Mouse (Mus musculus) kidney, postnatal 0 days (tissue): Measurements from ENCODE around the gene Pdzrn4. TPM values are rescaled to one million over a fixed set of nuclear protein-coding genes. Genes with fewer than 3 reads are reported as not detected.
A peak's percentile ranks its signal among the peaks of the same experiment; 100 is the strongest.

Experiments used
- ATAC-seq: fragments of 200-750 bp; cut with Nextera tagmentation; replicated peaks from 2 replicates; pipeline ENCODE4 v1.8.0; 2017; ENCODE audit warnings: low read depth, moderate number of reproducible peaks, moderate TSS enrichment, moderate library complexity; ENCODE audit not compliant: low FRiP score
- DNase-seq: peaks from one replicate; pipeline ENCODE4 v3.0.0-alpha.2; 2016; ENCODE audit warnings: low spot score
- H3K27ac ChIP-seq: fragments of 300-500 bp; sonication (generic); 2 replicates; pipeline ENCODE4 v1.5.1; 2014; ENCODE audit warnings: mild to moderate bottlenecking
- H3K27me3 ChIP-seq: fragments of 300-500 bp; sonication (generic); 2 replicates; pipeline ENCODE4 v1.6.1; 2014; ENCODE audit warnings: low read length, mixed read lengths; ENCODE audit not compliant: insufficient read depth
- H3K36me3 ChIP-seq: fragments of 300-500 bp; sonication (generic); 2 replicates; pipeline ENCODE4 v1.6.1; 2014; ENCODE audit warnings: low read length, mixed read lengths; ENCODE audit not compliant: insufficient read depth
- H3K4me1 ChIP-seq: fragments of 300-500 bp; sonication (generic); replicated peaks from 2 replicates; pipeline ENCODE4 v1.6.1; 2014; ENCODE audit warnings: antibody characterized with exemption, low read length, mixed read lengths; ENCODE audit not compliant: insufficient read depth
- H3K4me2 ChIP-seq: fragments of 300-500 bp; sonication (generic); 2 replicates; pipeline ENCODE4 v1.6.1; 2014; ENCODE audit warnings: mild to moderate bottlenecking, low read length, moderate library complexity, mixed read lengths
- H3K4me3 ChIP-seq: fragments of 300-500 bp; sonication (generic); replicated peaks from 2 replicates; pipeline ENCODE4 v1.5.1; 2014; ENCODE audit warnings: low read depth, low read length
- H3K9ac ChIP-seq: fragments of 300-500 bp; sonication (generic); 2 replicates; pipeline ENCODE4 v1.6.1; 2014; ENCODE audit warnings: low read depth, low read length
- H3K9me3 ChIP-seq: fragments of 300-500 bp; sonication (generic); replicated peaks from 2 replicates; pipeline ENCODE4 v1.6.1; 2016; ENCODE audit warnings: low read length, inconsistent platforms, mixed read lengths
- CTCF ChIP-seq: IDR thresholded peaks from 2 replicates; pipeline ENCODE4 v1.5.1; 2016; ENCODE audit warnings: antibody characterized with exemption, low read depth, mild to moderate bottlenecking, moderate library complexity
- WGBS: fragments of 180-500 bp; shearing (Covaris S2); extraction: QIAGEN DNeasy Blood & Tissue Kit; methylation state at CpG from one replicate; pipeline ENCODE4 v1.1.7; 2014; 5-methylcytosine and 5-hydroxymethylcytosine counted together
- polyA plus RNA-seq: library from polyadenylated mRNA; unstranded; fragments of >200 nt; fragmentation: Nextera tagmentation; extraction: Ambion mirVana; gene quantifications from 2 replicates; pipeline ENCODE4 v1.2.1, GENCODE M21; 2015

The Pdzrn4 gene
- polyA plus RNA-seq, 1 experiment from 2014 or later, result 2.8 TPM

GRCm38 (mm10) chr15:92547294-92547911 lies 150.7 kb downstream of the Pdzrn4 start:
- ATAC-seq (peak; percentile 54), DNase-seq (peak; percentile 26)
- no peak overlapping the region for H3K27ac ChIP-seq
- no peaks in the 10 kb centered on the region for H3K4me1 ChIP-seq
- H3K9ac ChIP-seq, result no peak overlapping the region
- no peak overlapping the region for H3K4me3 ChIP-seq
- H3K27me3 ChIP-seq, result no peaks in the 10 kb centered on the region
- WGBS, result 19% methylated on average over 9 of the region's 9 CpGs
- H3K4me2 ChIP-seq, result no peak overlapping the region
- H3K9me3 ChIP-seq, result no peaks in the 10 kb centered on the region
- no peaks in the 10 kb centered on the region for H3K36me3 ChIP-seq
- no peak for TF ChIP-seq CTCF

- Histone ChIP-seq H3K4me1 (no peaks in the 10 kb centered on the region), H3K9ac (no peak overlapping the region), H3K4me3 (no peak overlapping the region), H3K27me3 (no peaks in the 10 kb centered on the region), H3K27ac (no peak overlapping the region), H3K9me3 (no peaks in the 10 kb centered on the region), H3K36me3 (no peaks in the 10 kb centered on the region), H3K4me2 (no peak overlapping the region)
- ATAC-seq, result no peak
- 71% methylated on average over 7 of the region's 7 CpGs for WGBS
- DNase-seq, result no peak
- TF ChIP-seq CTCF, result peak; percentile 49; the same call in 1 of the 2 replicates
Measured at GRCm38 (mm10) chr15:92555012-92555574, 158.4 kb downstream of the Pdzrn4 start.

- 68% methylated on average over 3 of the region's 3 CpGs for WGBS
- no peak overlapping the region for H3K9ac ChIP-seq
- H3K27me3 ChIP-seq, result no peaks in the 10 kb centered on the region
- DNase-seq (no peak), ATAC-seq (no peak)
- H3K27ac ChIP-seq, result no peak overlapping the region
- H3K36me3 ChIP-seq, result no peaks in the 10 kb centered on the region
- H3K9me3 ChIP-seq, result no peaks in the 10 kb centered on the region
- no peak overlapping the region for H3K4me2 ChIP-seq
- no peak for TF ChIP-seq CTCF
- no peak overlapping the region for H3K4me3 ChIP-seq
- H3K4me1 ChIP-seq, result no peaks in the 10 kb centered on the region
Measured at GRCm38 (mm10) chr15:92555716-92556115, 159.0 kb downstream of the Pdzrn4 start.

GRCm38 (mm10) chr15:92558592-92558991 lies 161.9 kb downstream of the Pdzrn4 start:
- ATAC-seq (no peak), DNase-seq (no peak)
- Histone ChIP-seq H3K27ac (no peak overlapping the region), H3K27me3 (no peaks in the 10 kb centered on the region), H3K4me1 (no peaks in the 10 kb centered on the region), H3K4me2 (no peak overlapping the region), H3K4me3 (no peak overlapping the region), H3K9ac (no peak overlapping the region), H3K9me3 (no peaks in the 10 kb centered on the region), H3K36me3 (no peaks in the 10 kb centered on the region)
- WGBS, result 43% methylated on average over 5 of the region's 5 CpGs
- no peak for TF ChIP-seq CTCF

GRCm38 (mm10) chr15:92562149-92562548 lies 165.5 kb downstream of the Pdzrn4 start:
- TF ChIP-seq CTCF, result no peak
- no peak overlapping the region for H3K9ac ChIP-seq
- DNase-seq (peak; percentile 67), ATAC-seq (no peak)
- no peaks in the 10 kb centered on the region for H3K36me3 ChIP-seq
- no peak overlapping the region for H3K27ac ChIP-seq
- 30% methylated on average over 6 of the region's 6 CpGs for WGBS
- no peaks in the 10 kb centered on the region for H3K9me3 ChIP-seq
- no peaks in the 10 kb centered on the region for H3K4me1 ChIP-seq
- no peaks in the 10 kb centered on the region for H3K27me3 ChIP-seq
- no peak overlapping the region for H3K4me2 ChIP-seq
- no peak overlapping the region for H3K4me3 ChIP-seq

GRCm38 (mm10) chr15:92563576-92563975 lies 166.9 kb downstream of the Pdzrn4 start:
- no peak for ATAC-seq

More at GRCm38 (mm10) chr15:92563576-92563975, 166.9 kb downstream of the Pdzrn4 start:
- DNase-seq, result no peak
- H3K27me3 ChIP-seq, result no peaks in the 10 kb centered on the region
- no peak overlapping the region for H3K4me3 ChIP-seq
- H3K9me3 ChIP-seq, result no peaks in the 10 kb centered on the region
- 72% methylated on average over 2 of the region's 2 CpGs for WGBS
- H3K4me2 ChIP-seq, result no peak overlapping the region
- no peak for TF ChIP-seq CTCF
- no peak overlapping the region for H3K27ac ChIP-seq
- H3K4me1 ChIP-seq, result no peaks in the 10 kb centered on the region
- H3K9ac ChIP-seq, result no peak overlapping the region
- no peaks in the 10 kb centered on the region for H3K36me3 ChIP-seq
